Comparison of ENCODE assay signal across 1 mouse cellular context in genomic region chr10:75913013-75913589, GRCm38 (mm10).
A peak's percentile ranks its signal among the peaks of the same experiment; 100 is the strongest.
TF ChIP-seq lines count a peak whose summit lies in the region.

No protein-coding gene starts in this region.

TF ChIP-seq in myocyte, 11 proteins besides CTCF, POLR2A, EP300 and RAD21 (continued from another document):
- peak in 1 of 3 experiments; percentile 41 for TF ChIP-seq MYOG (IDR thresholded peaks at IDR 0.05; ENCODE audit: control insufficient read depth in 1 of 3, insufficient read depth in 1 of 3, insufficient read length in 2 of 3, low read depth in 2 of 3)
- no peak for TF ChIP-seq E2F4 (IDR thresholded peaks at IDR 0.05; ENCODE audit: insufficient read depth)
- TF ChIP-seq POLR2AphosphoS2 (IDR thresholded peaks at IDR 0.05; ENCODE audit: insufficient read length, low read depth), result peak; percentile 10
